Mouse (Mus musculus) heart, adult 2 months (tissue): ENCODE data around the gene Aldh18a1.

ENCODE experiments used
- CTCF ChIP-seq: fragments of 200-600 bp; IDR thresholded peaks from 2 replicates; pipeline ENCODE4 v1.8.1; 2022; ENCODE audit warnings: antibody characterized with exemption, mild to moderate bottlenecking, moderate library complexity
- EP300 ChIP-seq: fragments of 200-500 bp; IDR thresholded peaks from 2 replicates; pipeline ENCODE4 v1.6.1; 2011; ENCODE audit warnings: low read depth, low read length, control low read depth; ENCODE audit not compliant: insufficient read depth
- POLR2A ChIP-seq: fragments of 200-500 bp; IDR thresholded peaks from 2 replicates; pipeline ENCODE4 v1.6.1; 2011; ENCODE audit warnings: mild to moderate bottlenecking, low read depth, low read length, control low read depth; ENCODE audit not compliant: insufficient read depth

DNA sequence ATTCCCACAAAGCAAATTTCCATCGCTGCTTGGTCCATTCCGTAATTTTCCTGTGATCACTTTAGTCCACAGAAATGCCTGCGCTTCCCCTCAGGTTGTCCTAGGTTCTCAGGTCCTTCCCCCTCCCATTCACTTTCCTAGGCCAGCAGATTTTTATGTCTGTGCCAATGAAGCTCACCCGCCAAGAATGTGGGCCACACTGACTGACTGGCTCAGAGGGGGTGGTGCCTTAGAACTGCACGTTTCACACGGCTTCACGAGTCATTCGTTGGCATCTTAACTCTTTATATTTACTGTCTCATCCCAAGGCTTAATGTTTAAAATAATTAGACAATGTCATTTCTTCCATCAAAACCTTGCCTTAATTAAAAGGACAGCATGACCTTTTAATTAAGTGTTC lies 7.6 kb upstream of the Aldh18a1 start:
- no peak for TF ChIP-seq POLR2A
- no peak for TF ChIP-seq EP300
- no peak for TF ChIP-seq CTCF
